Mouse (Mus musculus): ENCODE measurements around the gene Timm13. TPM values are rescaled to one million over a fixed set of nuclear protein-coding genes. Genes with fewer than 3 reads are reported as not detected.

The Timm13 gene
- 10 to 100 TPM; 49.5 to 51.3 TPM for total RNA-seq (2023)

DNA sequence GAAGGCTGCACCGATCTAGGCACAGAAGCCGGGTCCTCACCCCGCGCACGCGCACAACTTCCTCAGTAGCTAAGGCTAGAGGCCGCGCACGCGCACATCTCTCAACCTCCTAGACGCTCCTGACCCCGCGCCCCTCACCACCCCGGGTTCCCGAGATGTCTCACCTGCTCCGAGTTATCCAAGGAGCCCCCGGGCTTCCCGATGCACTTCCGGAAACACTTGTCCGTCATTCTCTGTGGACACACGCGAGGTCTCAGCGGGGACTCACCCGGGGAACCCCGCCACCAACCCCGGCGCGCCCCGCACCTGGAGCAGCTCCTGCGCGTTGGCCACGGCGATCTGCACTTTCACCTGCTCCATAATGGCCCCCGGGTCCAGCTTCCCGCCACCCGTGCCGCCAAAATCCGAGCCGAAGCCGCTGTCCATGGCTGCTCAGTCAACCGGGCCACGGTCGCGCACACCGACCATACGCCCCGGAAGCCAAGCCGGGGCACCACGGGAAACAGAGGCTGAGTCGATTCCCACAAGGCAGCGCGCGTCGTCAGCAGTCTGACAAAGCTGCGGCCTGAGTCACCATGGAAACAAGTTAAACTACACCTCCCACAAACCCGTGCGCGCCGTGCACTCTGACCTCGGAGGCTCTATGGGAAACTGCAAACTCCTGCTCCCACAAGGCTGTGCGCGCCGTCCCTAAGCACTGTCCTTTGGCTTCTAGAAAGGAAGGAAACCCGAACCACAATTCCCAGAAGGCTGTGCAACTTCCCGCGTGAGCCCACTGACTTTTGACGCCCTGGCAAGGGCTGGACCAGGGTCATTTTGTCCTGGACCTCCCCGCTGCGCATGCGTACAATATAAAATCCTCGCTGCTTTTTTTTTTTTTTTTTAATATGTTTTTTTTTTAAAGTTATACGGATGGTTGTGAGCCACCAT is at the start of gene Timm13:
TSS of gene Timm13 (minus strand) at position 652 of the 930 bp plus-strand sequence.

DNA sequence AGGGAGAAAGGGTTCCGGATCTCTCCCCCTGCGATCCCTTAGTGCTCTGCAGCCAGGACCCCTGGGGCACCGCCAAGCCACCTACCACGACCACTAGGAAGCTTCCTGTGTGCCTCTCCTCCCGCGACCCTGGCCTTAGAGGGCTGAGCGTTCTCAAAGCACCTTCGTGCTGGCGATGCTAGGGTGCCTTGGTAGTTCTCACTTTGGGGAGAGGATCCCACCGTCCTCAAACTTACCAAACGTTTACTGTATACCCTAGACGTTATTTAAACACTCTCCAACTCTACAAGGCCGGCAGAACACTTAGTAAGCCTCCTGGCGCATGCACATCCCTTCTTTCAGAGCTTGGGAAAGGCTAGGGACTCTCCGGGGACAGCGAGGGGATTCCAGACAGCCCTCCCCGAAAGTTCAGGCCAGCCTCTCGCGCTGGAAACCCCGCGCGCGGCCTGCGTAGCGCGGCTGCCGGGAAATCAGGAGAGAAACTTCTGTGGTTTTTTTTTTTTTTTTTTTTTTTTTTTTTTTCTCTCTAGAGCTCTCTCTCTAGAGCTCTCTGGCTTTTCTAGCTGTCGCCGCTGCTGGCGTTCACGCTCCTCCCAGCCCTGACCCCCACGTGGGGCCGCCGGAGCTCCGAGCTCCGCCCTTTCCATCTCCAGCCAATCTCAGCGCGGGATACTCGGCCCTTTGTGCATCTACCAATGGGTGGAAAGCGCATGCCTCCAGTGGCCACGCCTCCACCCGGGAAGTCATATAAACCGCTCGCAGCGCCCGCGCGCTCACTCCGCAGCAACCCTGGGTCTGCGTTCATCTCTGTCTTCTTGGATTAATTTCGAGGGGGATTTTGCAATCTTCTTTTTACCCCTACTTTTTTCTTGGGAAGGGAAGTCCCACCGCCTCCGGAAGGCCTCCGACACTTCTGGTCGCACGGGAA is 28.8 kb upstream of the Timm13 start, which contains the start of gene Gadd45b:
TSS of gene Gadd45b (plus strand) at position 775 of the 928 bp plus-strand sequence.

DNA sequence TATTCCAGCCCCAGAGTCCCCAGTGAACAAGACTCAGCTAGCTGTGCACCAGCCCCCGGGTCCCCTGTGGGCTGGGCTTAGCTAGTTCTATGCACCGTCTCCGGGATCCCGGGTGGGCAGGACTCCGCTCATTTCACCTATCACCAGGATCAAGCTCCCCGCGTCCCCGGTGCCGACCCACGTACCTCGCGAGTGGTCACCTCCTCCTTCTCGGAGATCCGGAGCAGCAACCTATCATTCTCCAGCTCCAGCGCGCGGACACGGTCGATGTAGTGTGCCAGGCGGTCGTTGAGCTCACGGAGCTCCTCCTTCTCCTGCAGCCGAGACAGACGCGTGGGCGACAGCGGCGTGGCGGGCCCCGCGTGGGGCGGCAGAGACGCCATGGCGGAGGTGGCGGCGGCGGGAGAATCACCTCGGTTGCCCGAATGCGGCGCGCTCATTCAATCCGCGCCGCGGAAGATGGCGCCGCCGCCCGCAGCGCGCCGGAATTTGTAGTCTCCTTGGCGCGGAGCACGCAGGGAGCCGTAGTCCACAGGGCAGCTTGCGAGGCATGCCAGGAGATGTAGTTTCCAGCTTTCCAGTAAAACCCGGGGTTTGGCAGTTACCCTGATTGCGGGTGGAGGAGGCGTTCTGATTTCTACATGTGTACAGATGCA is 17.1 kb upstream of the Timm13 start, which contains the start of gene Lmnb2:
TSS of gene Lmnb2 (minus strand) at position 467 of the 656 bp plus-strand sequence.

GRCm38 (mm10) chr10:80871581-80871980 is 29.2 kb downstream of the Timm13 start, which contains the start of gene Tmprss9:
TSS of gene Tmprss9 (plus strand) at chr10:80871848.

GRCm38 (mm10) chr10:80854913-80855748 is 45.6 kb downstream of the Timm13 start, which contains the start of the genes Lsm7 and Sppl2b:
TSS of gene Lsm7 (minus strand) at chr10:80855209.
TSS of gene Sppl2b (plus strand) at chr10:80855275.

Other genes starting within 250 kb of the Timm13 start
- 10 to 100 TPM; 27.1 to 29.9 TPM for gene Btbd2, start 243.9 kb downstream of the Timm13 start, total RNA-seq (2023)
- gene Mknk2, start 222.9 kb downstream of the Timm13 start, total RNA-seq (2023), result 100 to 1,000 TPM; 277 to 297 TPM
- 100 to 1,000 TPM; 115 to 125 TPM for gene Mob3a, start 199.0 kb downstream of the Timm13 start, total RNA-seq (2023)
- gene Izumo4, start 198.8 kb downstream of the Timm13 start, total RNA-seq (2023), result 10 to 100 TPM; 11.6 to 13.5 TPM
- 100 to 1,000 TPM; 153 to 155 TPM for gene Ap3d1, start 158.7 kb downstream of the Timm13 start, total RNA-seq (2023)
- gene Dot1l, start 145.8 kb downstream of the Timm13 start, total RNA-seq (2023), result 10 to 100 TPM; 37.6 to 42.3 TPM
- 10 to 100 TPM; 54.7 to 55.9 TPM for gene Sf3a2, start 102.8 kb downstream of the Timm13 start, total RNA-seq (2023)
- 100 to 1,000 TPM; 100 to 104 TPM for gene Plekhj1, start 102.3 kb downstream of the Timm13 start, total RNA-seq (2023)
- under 1 TPM; 0.30 to 0.58 TPM for gene Amh, start 95.7 kb downstream of the Timm13 start, total RNA-seq (2023)
- not detected for gene Jsrp1, start 87.5 kb downstream of the Timm13 start, total RNA-seq (2023)
- 100 to 1,000 TPM; 490 to 501 TPM for gene Oaz1, start 74.3 kb downstream of the Timm13 start, total RNA-seq (2023)
- not detected for gene Lingo3, start 56.9 kb downstream of the Timm13 start, total RNA-seq (2023)
- gene Lsm7, start 45.8 kb downstream of the Timm13 start, total RNA-seq (2023), result 10 to 100 TPM; 15.9 to 29.9 TPM
- gene Sppl2b, start 45.7 kb downstream of the Timm13 start, total RNA-seq (2023), result 10 to 100 TPM; 27.1 to 36.9 TPM
- not detected for gene Tmprss9, start 29.1 kb downstream of the Timm13 start, total RNA-seq (2023)
- gene Lmnb2, start 17.3 kb upstream of the Timm13 start, total RNA-seq (2023), result 1 to 10 TPM; 4.1 to 4.5 TPM
- 10 to 100 TPM; 39.5 to 46.2 TPM for gene Gadd45b, start 29.1 kb upstream of the Timm13 start, total RNA-seq (2023)
- gene Gng7, start 114.0 kb upstream of the Timm13 start, total RNA-seq (2023), result under 1 TPM; 0.37 to 0.64 TPM
- not detected for gene Diras1, start 124.7 kb upstream of the Timm13 start, total RNA-seq (2023)
- gene Slc39a3, start 136.5 kb upstream of the Timm13 start, total RNA-seq (2023), result 10 to 100 TPM; 11.8 to 12.8 TPM
- 10 to 100 TPM; 54.7 to 57.0 TPM for gene Sgta, start 159.2 kb upstream of the Timm13 start, total RNA-seq (2023)
- 1 to 10 TPM; 4.8 to 9.0 TPM for gene Thop1, start 169.1 kb upstream of the Timm13 start, total RNA-seq (2023)
- not detected for gene Creb3l3, start 197.9 kb upstream of the Timm13 start, total RNA-seq (2023)
- gene Map2k2, start 204.9 kb upstream of the Timm13 start, total RNA-seq (2023), result 100 to 1,000 TPM; 100 to 101 TPM
- gene Zbtb7a, start 234.3 kb upstream of the Timm13 start, total RNA-seq (2023), result 100 to 1,000 TPM; 124 TPM

All from monocyte, adult 59 days (primary cell).